Mouse (Mus musculus) kidney, postnatal 36 days (tissue): ENCODE results near the gene Gpa33.
A peak's percentile ranks its signal among the peaks of the same experiment; 100 is the strongest.

Experiments used
- DNase-seq, 2 experiments: peaks; one replicate each; pipeline ENCODE4 v3.0.0; 2021 to 2022; ENCODE audit warnings: mixed read lengths in 2 of 2

Gene Gpa33

DNA sequence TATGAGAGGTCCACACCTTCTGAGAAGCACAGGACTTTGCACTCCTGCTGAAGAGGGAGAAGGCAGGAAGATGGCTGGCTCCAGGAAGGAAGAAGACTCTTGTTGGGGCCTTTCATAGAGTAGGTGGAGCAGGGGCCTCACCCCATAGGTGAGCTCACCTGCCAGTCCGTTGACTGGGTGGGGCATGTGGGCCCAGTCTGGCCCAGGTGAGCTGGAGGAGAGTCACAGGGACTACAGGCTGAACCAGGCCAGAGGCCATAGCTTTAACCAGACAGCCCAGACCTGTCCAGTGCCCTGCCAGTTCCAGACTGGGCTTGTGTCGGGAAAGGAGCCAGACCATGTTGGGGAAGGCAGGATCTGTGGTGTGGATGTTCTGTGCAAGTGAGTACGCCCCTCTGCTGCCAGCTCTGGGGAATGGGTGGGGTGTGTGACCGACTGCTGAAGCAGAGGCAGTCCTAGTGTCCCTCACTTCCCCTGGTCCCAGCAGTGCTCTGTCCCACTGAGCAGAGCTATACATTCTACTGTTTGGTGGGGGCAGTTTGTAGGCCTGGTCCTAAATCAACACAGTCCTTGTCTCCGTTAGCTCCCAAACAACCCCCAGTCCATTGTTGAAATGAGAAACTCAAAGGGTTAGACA lies at the start of gene Gpa33:
TSS of gene Gpa33 (plus strand) at position 15 of the 637 bp plus-strand sequence.
- DNase-seq, result no peak

- DNase-seq, result no peak
These were observed 41.4 kb upstream of the Gpa33 start for GRCm38 (mm10) chr1:166088446-166089170.

GRCm38 (mm10) chr1:166089337-166089736 lies 40.7 kb upstream of the Gpa33 start:
- no peak for DNase-seq

DNA sequence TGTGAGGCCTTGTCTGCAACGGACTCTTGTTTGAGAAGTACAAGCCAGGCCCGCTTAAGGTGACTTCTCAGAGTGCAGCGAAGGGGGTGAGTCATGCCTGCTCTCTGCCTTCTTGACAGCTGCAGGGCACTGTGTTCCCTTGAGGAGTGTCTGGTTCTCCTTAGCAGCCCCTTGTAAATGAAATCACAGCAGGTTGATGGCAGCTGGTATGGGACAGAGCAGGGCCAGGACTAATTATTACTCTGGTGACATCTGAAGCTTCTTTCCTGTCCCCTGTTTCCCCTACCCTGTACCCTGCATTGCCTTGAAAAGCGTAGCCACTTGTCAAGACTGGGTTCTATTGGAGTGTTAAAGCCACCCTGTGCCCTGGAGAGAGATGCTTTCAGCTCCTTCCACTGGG lies 40.3 kb upstream of the Gpa33 start:
- no peak for DNase-seq

DNA sequence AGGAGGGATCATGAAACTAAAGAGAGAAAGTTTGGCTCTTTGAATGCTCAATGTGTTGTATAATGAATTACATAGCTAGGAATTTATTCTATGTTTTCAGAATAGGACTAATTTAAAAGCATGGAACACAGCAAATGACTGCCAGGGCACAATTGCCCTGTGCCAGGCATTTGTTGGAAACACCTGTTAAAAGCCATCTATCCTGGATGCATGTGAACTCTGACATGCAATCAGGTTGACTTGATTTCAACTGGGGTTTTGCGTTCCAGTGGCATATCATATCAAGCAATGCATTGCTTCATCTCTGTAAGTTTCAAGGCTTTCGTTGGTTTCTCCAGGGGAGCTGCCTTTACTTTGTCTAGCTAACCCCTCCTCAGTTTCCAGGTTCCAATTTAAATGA lies 39.7 kb upstream of the Gpa33 start:
- DNase-seq, result no peak

- no peak for DNase-seq
These were observed 35.6 kb upstream of the Gpa33 start for GRCm38 (mm10) chr1:166094462-166094861.

DNA sequence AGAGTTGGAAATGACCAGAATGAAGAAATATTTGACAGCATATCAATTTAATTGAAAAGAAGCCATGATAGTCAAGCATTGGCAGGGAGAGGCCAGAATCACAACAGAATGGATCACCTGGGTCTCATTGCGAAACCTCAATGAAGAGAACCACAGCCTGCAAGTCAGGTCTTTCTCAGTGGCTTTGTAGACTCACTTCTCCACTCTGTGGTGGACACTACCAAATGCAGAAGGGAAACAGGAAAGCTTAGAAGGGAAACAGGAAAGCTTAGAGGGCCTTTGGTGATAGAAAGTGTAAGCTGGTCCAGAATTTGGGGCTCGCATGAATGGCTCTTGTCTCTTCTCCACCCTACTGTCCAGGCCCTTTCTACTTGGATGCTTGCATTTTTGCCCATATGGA lies 31.9 kb upstream of the Gpa33 start:
- no peak for DNase-seq

GRCm38 (mm10) chr1:166102920-166103608 lies 27.0 kb upstream of the Gpa33 start:
- peak; percentile 4 to 42 for DNase-seq

DNA sequence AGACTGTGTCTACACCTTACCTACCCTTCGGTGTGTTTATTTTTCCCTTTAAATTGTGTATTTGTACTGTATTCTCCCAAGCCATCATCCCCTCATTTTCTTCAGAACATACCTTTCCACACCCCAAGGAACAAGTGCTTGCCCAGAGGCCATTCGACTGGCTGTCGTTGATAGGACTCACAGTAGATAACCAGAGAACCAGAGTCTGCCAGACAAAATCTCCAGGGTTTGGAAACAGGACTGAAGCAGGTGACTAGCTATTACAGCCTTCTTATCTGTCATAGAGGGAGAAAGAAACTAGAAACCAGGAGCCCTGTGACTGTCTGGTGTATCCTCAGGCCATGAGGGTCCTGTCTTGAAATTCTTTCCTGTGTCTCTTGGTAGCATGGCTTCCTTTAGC lies 25.2 kb upstream of the Gpa33 start:
- no peak for DNase-seq

DNA sequence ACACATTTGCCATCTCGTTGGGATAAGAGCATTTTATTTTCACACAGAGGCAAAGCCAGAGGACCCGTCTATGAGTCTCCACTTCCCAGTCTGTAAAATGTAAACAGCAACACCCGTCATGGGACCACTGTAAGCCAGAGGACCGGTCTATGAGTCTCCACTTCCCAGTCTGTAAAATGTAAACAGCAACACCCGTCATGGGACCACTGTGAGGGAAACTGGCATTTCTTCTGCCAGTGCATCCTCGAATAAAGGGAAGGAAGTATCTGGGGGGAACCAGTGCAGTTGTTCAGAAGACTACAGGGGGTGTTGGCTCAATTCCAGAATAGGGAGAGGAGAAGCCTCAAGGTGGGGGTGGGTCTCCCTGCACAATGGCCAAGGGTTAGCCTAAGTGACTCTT lies 24.6 kb upstream of the Gpa33 start:
- no peak for DNase-seq

DNA sequence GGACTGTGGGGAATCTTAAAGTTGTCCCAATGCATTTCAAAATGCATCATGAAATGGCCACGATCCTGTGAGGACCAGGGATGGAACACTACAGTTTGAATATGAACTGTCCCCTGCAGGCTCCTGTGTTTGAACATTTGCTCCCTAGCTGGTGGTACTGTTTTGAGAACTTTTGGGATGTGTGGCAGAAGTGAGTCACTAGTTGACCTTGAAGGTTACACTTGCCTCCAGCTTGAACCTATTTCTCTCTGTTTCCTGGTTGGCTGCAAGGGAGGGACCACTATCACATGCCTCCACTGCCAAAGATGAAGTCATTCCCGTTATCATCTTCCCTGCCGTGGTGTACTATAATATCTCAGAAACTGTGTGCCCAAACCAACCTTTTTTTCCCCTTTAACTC lies 15.1 kb upstream of the Gpa33 start:
- no peak for DNase-seq

- no peak for DNase-seq
These were observed 14.3 kb upstream of the Gpa33 start for GRCm38 (mm10) chr1:166115719-166116118.

DNA sequence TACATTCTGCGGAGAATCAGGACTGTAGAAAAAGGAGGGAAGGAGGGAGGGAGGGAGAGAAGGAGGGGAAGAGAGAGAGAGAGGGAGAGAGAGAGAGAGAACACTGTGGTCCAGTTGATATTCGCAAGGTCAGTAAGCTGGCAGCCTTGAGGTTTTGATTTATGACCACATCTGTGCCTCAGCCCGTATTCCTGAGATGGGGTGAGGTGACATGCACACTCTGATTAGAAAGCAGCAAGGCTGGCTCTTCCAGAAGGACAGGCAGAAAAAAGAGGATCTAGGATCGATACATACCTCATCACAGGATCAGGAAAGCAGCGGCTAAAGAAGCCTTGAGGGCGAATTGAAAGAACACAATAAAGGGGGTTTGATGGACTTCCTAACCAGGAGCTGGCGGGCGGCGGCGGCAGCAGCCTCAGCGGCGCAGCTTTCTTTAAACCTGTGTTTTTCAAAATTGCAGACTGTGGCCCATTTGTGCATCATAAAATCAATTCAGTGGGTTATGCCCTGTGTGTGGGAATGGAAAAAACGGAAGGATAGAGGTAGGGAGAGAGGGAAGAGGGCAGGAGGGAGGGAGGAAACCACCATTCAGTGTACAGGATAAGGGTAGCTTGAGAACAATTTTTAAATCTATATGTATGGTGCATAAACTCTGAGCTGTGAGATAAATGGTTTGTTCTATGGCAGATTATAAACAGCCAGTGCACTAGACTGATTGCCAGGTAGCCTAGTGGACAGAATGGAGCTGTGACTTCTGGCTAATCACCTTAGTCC lies 12.0 kb upstream of the Gpa33 start:
- DNase-seq, result no peak

GRCm38 (mm10) chr1:166122114-166122513 lies 7.9 kb upstream of the Gpa33 start:
- DNase-seq, result no peak

GRCm38 (mm10) chr1:166123045-166123444 lies 7.0 kb upstream of the Gpa33 start:
- DNase-seq, result no peak

GRCm38 (mm10) chr1:166123751-166124150 lies 6.3 kb upstream of the Gpa33 start:
- DNase-seq, result no peak

DNA sequence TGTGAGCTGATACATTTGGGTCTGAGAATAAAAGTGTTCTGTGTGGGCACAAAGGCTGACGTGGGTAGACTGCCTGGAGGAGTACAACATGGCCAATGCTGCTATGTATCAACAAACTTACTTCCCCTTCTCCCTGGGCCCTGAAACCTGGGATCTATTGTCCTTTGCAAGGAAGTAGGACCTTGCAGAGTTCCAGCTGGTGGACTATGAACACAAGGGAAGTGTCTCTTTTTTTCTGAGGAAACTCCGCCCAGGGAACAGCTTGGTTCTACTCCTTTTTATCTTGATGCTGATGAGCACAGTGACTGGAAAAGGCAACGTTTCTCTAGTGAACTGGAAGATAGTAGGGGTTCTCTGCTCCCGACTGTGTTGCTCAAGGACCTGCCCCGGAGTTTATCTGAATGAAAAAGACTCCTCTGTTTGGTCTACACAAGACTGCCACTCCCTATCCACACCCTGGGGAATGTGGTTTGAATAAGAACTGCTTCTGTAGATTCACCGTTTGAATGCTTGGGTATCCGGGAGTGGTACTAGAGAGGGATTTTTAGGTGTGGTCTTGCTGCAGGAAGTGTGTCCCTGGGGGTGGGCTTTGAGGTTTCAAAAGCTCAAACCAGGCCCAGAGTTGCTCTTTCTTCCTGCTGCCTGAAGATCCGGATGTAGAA lies 5.0 kb upstream of the Gpa33 start:
- DNase-seq, result no peak

- DNase-seq, result no peak
These were observed 3.7 kb upstream of the Gpa33 start for GRCm38 (mm10) chr1:166126290-166126689.

DNA sequence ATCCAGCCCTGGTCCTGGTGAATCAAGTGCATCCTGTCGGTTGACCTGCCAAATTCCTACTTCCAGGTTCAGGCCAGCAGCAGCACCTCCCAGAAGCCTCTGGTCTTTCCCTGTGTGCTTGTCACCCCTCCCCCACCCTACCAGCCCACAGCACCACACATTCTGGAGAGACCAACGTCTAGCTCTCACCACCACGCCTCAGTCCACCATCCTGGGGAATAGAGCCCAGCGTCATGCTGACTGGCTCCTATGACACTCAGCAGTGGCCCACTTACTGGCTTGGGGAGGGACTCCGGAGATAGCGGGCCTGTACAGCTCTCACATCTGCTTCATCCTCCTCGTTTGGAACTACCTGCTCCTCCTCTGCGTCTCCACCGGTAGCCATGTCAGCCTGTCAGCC lies 3.2 kb upstream of the Gpa33 start:
- DNase-seq, result no peak

- DNase-seq, result no peak
These were observed 2.3 kb upstream of the Gpa33 start, which contains the start of gene Dusp27 for GRCm38 (mm10) chr1:166127719-166128118. TSS of gene Dusp27 (minus strand) at chr1:166127922.

GRCm38 (mm10) chr1:166128551-166128950 lies 1.5 kb upstream of the Gpa33 start:
- DNase-seq, result no peak

GRCm38 (mm10) chr1:166132367-166132766 lies 2.3 kb downstream of the Gpa33 start:
- DNase-seq, result no peak
